Mouse (Mus musculus) brain, embryonic 14.5 days (tissue): ENCODE results near the gene Ddx39b.

Source experiments
- CTCF ChIP-seq: fragments of 200-500 bp; IDR thresholded peaks from 2 replicates; pipeline ENCODE4 v1.5.1; 2012; ENCODE audit warnings: inconsistent platforms, mild to moderate bottlenecking, moderate library complexity, borderline replicate concordance; ENCODE audit not compliant: insufficient read depth, insufficient read length; ENCODE audit errors: extremely low read depth
- POLR2A ChIP-seq: fragments of 200-500 bp; IDR thresholded peaks from 2 replicates; pipeline ENCODE4 v1.6.1; 2012; ENCODE audit warnings: mild to moderate bottlenecking, inconsistent platforms, borderline replicate concordance; ENCODE audit not compliant: poor library complexity, insufficient read depth, insufficient read length, severe bottlenecking; ENCODE audit errors: extremely low read depth

- TF ChIP-seq POLR2A (no peak), CTCF (no peak)
Observed at GRCm38 (mm10) chr17:35255301-35255700, 13.8 kb downstream of the Ddx39b start.
